Comparison of ENCODE assay signal across 19 mouse cellular contexts in the genomic region with DNA sequence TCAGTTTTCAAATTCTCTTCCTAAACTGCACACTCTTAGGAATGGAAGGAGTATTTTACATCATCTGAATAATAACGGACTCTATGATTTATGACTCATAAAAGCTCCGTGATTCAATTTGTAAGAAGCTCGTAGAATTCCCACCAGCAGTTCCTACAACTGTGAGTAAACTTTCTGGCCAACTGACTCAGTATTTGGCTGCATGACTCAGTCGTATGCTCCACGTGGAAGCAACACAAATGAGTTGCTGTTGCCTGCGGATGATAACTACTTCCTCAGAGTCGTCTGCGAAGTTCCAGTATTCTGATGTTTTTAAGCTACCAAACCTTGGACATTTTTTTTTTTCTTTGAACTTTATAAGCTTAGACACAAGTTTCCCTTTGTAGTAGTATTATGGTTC. TPM values are rescaled to one million over a fixed set of nuclear protein-coding genes. Genes with fewer than 3 reads are reported as not detected.
DNase-seq lines count a peak whose midpoint lies in the region; ATAC-seq lines count a peak whose summit lies in the region.
"Had no signal": no experiment of that assay in that cellular context is flagged by ENCODE, and none has a peak within 500 bp of the region (broad histone marks: within the 10 kb centered on the region; RNA-seq: fewer than 3 reads in every experiment).

No protein-coding gene starts in this region.

- ATAC-seq in activated CD4-positive, CD25-positive, alpha-beta regulatory T cell, adult 4 months: no peak
- ATAC-seq: CD4-positive, CD25-positive, alpha-beta regulatory T cell, adult 4 months; forebrain, embryonic 16.5 days; hindbrain, postnatal 0 days; lung, postnatal 0 days; midbrain, embryonic 13.5 days had no signal

- peak; percentile 56 for DNase-seq in heart, adult 8-10 months (ENCODE audit: low spot score)
- no peak for DNase-seq in heart, adult 11 months
- DNase-seq in urinary bladder, postnatal 14 days (ENCODE audit: low spot score): peak; percentile 31
- no peak for DNase-seq in urinary bladder, postnatal 4 days (ENCODE audit: low spot score in 2 of 2)
- peak; percentile 26 for DNase-seq in adrenal gland, postnatal 14 days
- DNase-seq in kidney, adult 8-10 months: no peak
- DNase-seq: cerebellum, adult 9-10 months; kidney, adult 11 months; right cerebral cortex, postnatal 14 days; thymus, adult 18-20 months had no signal

RNA-seq across cellular contexts. Expression of gene Bend6, which starts 7.4 kb away (rescaled TPM):
- total RNA-seq in heart, adult 8-10 months (2022): 1 to 10 TPM; 1.5 to 3.0 (median 2.5) TPM
- total RNA-seq in adrenal gland, postnatal 14 days (2021): 0.85 and 1.8 TPM in 2 replicates
- polyA plus RNA-seq in activated CD4-positive, CD25-positive, alpha-beta regulatory T cell, adult 4 months (2017; shearing (Covaris generic)): 1 to 10 TPM; 2.2 to 6.0 TPM
- total RNA-seq: granulocyte monocyte progenitor cell, adult 5-6 weeks; megakaryocyte, adult 5-6 weeks had no signal
- polyA plus RNA-seq: erythroblast, embryonic 14.5 days had no signal

RNA-seq across cellular contexts. Expression of gene Dst, which starts 7.8 kb away (rescaled TPM):
- total RNA-seq in heart, adult 8-10 months (2022): 100 to 1,000 TPM; 366 to 489 (median 444) TPM
- total RNA-seq in adrenal gland, postnatal 14 days (2021): 115 and 125 TPM in 2 replicates
- polyA plus RNA-seq in activated CD4-positive, CD25-positive, alpha-beta regulatory T cell, adult 4 months (2017; shearing (Covaris generic)): 10 to 100 TPM; 20.3 to 21.7 TPM

Comparison
In these comparisons a context has a peak if more than half of its experiments do, and no peak if none do; other contexts are left out.
1. DNase-seq: peak in heart, adult 8-10 months (single experiment), urinary bladder, postnatal 14 days (single experiment) and adrenal gland, postnatal 14 days (single experiment); none in heart, adult 11 months (single experiment), urinary bladder, postnatal 4 days (0 of 2) and kidney, adult 8-10 months (0 of 2).